ENCODE assay signal across 24 mouse cellular contexts in genomic region chr19:58758871-58759270, GRCm38 (mm10). TPM values are rescaled to one million over a fixed set of nuclear protein-coding genes. Genes with fewer than 3 reads are reported as not detected.
A peak's percentile ranks its signal among the peaks of the same experiment; 100 is the strongest.
DNase-seq lines count a peak whose midpoint lies in the region; ATAC-seq and TF ChIP-seq lines count a peak whose summit lies in the region.
"Had no signal": no experiment of that assay in that cellular context is flagged by ENCODE, and none has a peak within 500 bp of the region (broad histone marks: within the 10 kb centered on the region; RNA-seq: fewer than 3 reads in every experiment).

No protein-coding gene starts in this region.

- peaks cover 12% of the 10 kb centered on the region; the same call in 1 of the 2 replicates for H3K4me1 ChIP-seq in intestine, embryonic 16.5 days (ENCODE audit: control insufficient read depth, insufficient read depth, low read length)
- peaks cover 13% of the 10 kb centered on the region; the same call in 1 of the 2 replicates for H3K4me1 ChIP-seq in small intestine, adult 2 months (ENCODE audit: control insufficient read depth, insufficient read depth, insufficient read length, low read length)
- H3K4me1 ChIP-seq in stomach, postnatal 0 days (replicated peaks; ENCODE audit: control insufficient read depth, insufficient read depth), result no peaks in the 10 kb centered on the region; the same call in 1 of the 2 replicates
- H3K4me1 ChIP-seq: hindbrain, embryonic 12.5 days had no signal

- DNase-seq in cerebellum, postnatal 10 days, result peak; percentile 41 to 44
- DNase-seq in cerebellum, adult 11 months, result no peak
- DNase-seq in stomach, postnatal 0 days (ENCODE audit: low spot score), result peak; percentile 41
- DNase-seq in lung, postnatal 14 days, result no peak
- no peak for DNase-seq in lung, postnatal 10 days
- DNase-seq in right cerebral cortex, adult 18-20 months, result no peak
- DNase-seq: cerebellum, adult 11-12 months; cerebellum, adult 8-10 months; gastrocnemius, postnatal 10 days; gastrocnemius, postnatal 36 days had no signal

- TF ChIP-seq EP300 in stomach, postnatal 0 days (optimal IDR thresholded peaks at IDR 0.05), result no peak

- peak; percentile 61 for ATAC-seq in intestine, embryonic 16.5 days
- ATAC-seq in stomach, postnatal 0 days (ENCODE audit: low FRiP score, low TSS enrichment), result peak; percentile 52
- ATAC-seq: forebrain, embryonic 13.5 days; forebrain, embryonic 16.5 days; Patski had no signal

- peak overlapping the region; percentile 66 for H3K27ac ChIP-seq in intestine, embryonic 16.5 days (ENCODE audit: low read length)
- peak overlapping the region; percentile 96 for H3K27ac ChIP-seq in small intestine, adult 2 months (ENCODE audit: insufficient read depth, low read depth, low read length)
- peak overlapping the region; percentile 63; the same call in 1 of the 2 replicates for H3K27ac ChIP-seq in stomach, postnatal 0 days (replicated peaks)
- H3K27ac ChIP-seq: forebrain, embryonic 10.5 days; forebrain, embryonic 13.5 days; hindbrain, embryonic 12.5 days; hindbrain, embryonic 15.5 days had no signal

- no peak for TF ChIP-seq CTCF in small intestine, adult 2 months (IDR thresholded peaks at IDR 0.05; ENCODE audit: extremely low read depth, insufficient read length, insufficient replicate concordance, low read depth, low read length)
- no peak for TF ChIP-seq CTCF in stomach, postnatal 0 days (IDR thresholded peaks at IDR 0.05; ENCODE audit: low read depth)

- H3K9ac ChIP-seq in intestine, embryonic 16.5 days (ENCODE audit: low read depth, low read length), result no peak overlapping the region
- no peak overlapping the region for H3K9ac ChIP-seq in stomach, postnatal 0 days (ENCODE audit: low read length)
- H3K9ac ChIP-seq: forebrain, embryonic 13.5 days; hindbrain, embryonic 12.5 days; hindbrain, embryonic 15.5 days had no signal

- WGBS in intestine, embryonic 16.5 days, result 55% methylated on average over 4 of the region's 4 CpGs
- 19% methylated on average over 4 of the region's 4 CpGs for whole genome bisulfite sequencing in small intestine, adult 2 months
- 51% methylated on average over 4 of the region's 4 CpGs for WGBS in stomach, postnatal 0 days

- H3K9me3 ChIP-seq in intestine, embryonic 16.5 days (ENCODE audit: control insufficient read depth, low read length), result peaks cover 4% of the 10 kb centered on the region; the same call in 1 of the 2 replicates
- H3K9me3 ChIP-seq in stomach, postnatal 0 days (ENCODE audit: control insufficient read depth, low read length), result no peaks in the 10 kb centered on the region
- H3K9me3 ChIP-seq: hindbrain, embryonic 12.5 days; hindbrain, embryonic 15.5 days had no signal

- H3K36me3 ChIP-seq in intestine, embryonic 16.5 days (ENCODE audit: control insufficient read depth, insufficient read depth, low read length), result no peaks in the 10 kb centered on the region
- no peaks in the 10 kb centered on the region for H3K36me3 ChIP-seq in small intestine, adult 2 months (ENCODE audit: control insufficient read depth, insufficient read depth, low read length)
- no peaks in the 10 kb centered on the region for H3K36me3 ChIP-seq in stomach, postnatal 0 days (ENCODE audit: control insufficient read depth, insufficient read depth, low read length)
- H3K36me3 ChIP-seq: forebrain, embryonic 10.5 days; hindbrain, embryonic 12.5 days; hindbrain, embryonic 15.5 days had no signal

- H3K4me2 ChIP-seq in intestine, embryonic 16.5 days (ENCODE audit: low read depth, low read length), result no peak overlapping the region
- no peak overlapping the region for H3K4me2 ChIP-seq in stomach, postnatal 0 days (replicated peaks; ENCODE audit: low read depth)
- H3K4me2 ChIP-seq: forebrain, embryonic 13.5 days; heart, embryonic 11.5 days; hindbrain, embryonic 12.5 days; hindbrain, embryonic 15.5 days had no signal

- H3K27me3 ChIP-seq in intestine, embryonic 16.5 days (replicated peaks; ENCODE audit: control insufficient read depth, insufficient read depth, low read length), result no peaks in the 10 kb centered on the region
- H3K27me3 ChIP-seq in small intestine, adult 2 months (ENCODE audit: control insufficient read depth, insufficient read depth, low read length), result no peaks in the 10 kb centered on the region
- no peaks in the 10 kb centered on the region for H3K27me3 ChIP-seq in stomach, postnatal 0 days (ENCODE audit: control insufficient read depth, insufficient read depth, low read length)
- H3K27me3 ChIP-seq: forebrain, embryonic 13.5 days had no signal

- TF ChIP-seq POLR2A in small intestine, adult 2 months (IDR thresholded peaks at IDR 0.05; ENCODE audit: low read depth, low read length), result no peak

- H3K4me3 ChIP-seq in intestine, embryonic 16.5 days (ENCODE audit: low read length), result no peak overlapping the region
- H3K4me3 ChIP-seq in small intestine, adult 2 months (ENCODE audit: low read depth, low read length), result no peak overlapping the region
- no peak overlapping the region for H3K4me3 ChIP-seq in stomach, postnatal 0 days (ENCODE audit: low read depth, low read length)
- H3K4me3 ChIP-seq: forebrain, embryonic 10.5 days; forebrain, embryonic 13.5 days; hindbrain, embryonic 12.5 days; hindbrain, embryonic 15.5 days had no signal

RNA-seq across cellular contexts. Expression of gene Pnliprp2, which starts 0.6 kb away (rescaled TPM):
- polyA plus RNA-seq in intestine, embryonic 16.5 days (2015; fragmentation: Nextera tagmentation; extraction: Ambion mirVana), result 13.6 and 25.5 TPM in 2 replicates
- 81.3 and 223 TPM in 2 replicates for polyA plus RNA-seq in small intestine, adult 2 months (2012; rRNA removed)
- polyA plus RNA-seq in stomach, postnatal 0 days (2015; fragmentation: Nextera tagmentation; extraction: Ambion mirVana), result 3.9 and 4.2 TPM in 2 replicates
- polyA plus RNA-seq: adrenal gland, adult 2 months; embryonic facial prominence, embryonic 11.5 days; embryonic facial prominence, embryonic 14.5 days; heart, embryonic 14.5 days; heart, postnatal 0 days; hindbrain, embryonic 12.5 days; hindbrain, embryonic 15.5 days; Patski had no signal

RNA-seq across cellular contexts. Expression of gene Pnliprp1, which starts 30.2 kb away (rescaled TPM):
- polyA plus RNA-seq in intestine, embryonic 16.5 days (2015; fragmentation: Nextera tagmentation; extraction: Ambion mirVana), result 2,358 and 2,787 TPM in 2 replicates
- polyA plus RNA-seq in small intestine, adult 2 months (2012; rRNA removed), result 3.3 and 1,368 TPM in 2 replicates
- 10.3 and 11.8 TPM in 2 replicates for polyA plus RNA-seq in stomach, postnatal 0 days (2015; fragmentation: Nextera tagmentation; extraction: Ambion mirVana)
- polyA plus RNA-seq: adrenal gland, adult 2 months; embryonic facial prominence, embryonic 11.5 days; embryonic facial prominence, embryonic 14.5 days; forebrain, embryonic 10.5 days; hindbrain, embryonic 12.5 days; Patski had no signal

RNA-seq across cellular contexts. Expression of gene 1700019N19Rik, which starts 35.4 kb away (rescaled TPM):
- polyA plus RNA-seq in intestine, embryonic 16.5 days (2015; fragmentation: Nextera tagmentation; extraction: Ambion mirVana), result not detected in 2 replicates
- polyA plus RNA-seq in small intestine, adult 2 months (2012; rRNA removed), result not detected in 2 replicates
- 0.10 TPM in 1 of 2 replicates, not detected in the other for polyA plus RNA-seq in stomach, postnatal 0 days (2015; fragmentation: Nextera tagmentation; extraction: Ambion mirVana)
- polyA plus RNA-seq: adrenal gland, adult 2 months; embryonic facial prominence, embryonic 11.5 days; embryonic facial prominence, embryonic 14.5 days; forebrain, embryonic 10.5 days; forebrain, embryonic 13.5 days; forebrain, embryonic 16.5 days; heart, embryonic 11.5 days; heart, embryonic 14.5 days; heart, postnatal 0 days; hindbrain, embryonic 12.5 days; hindbrain, embryonic 15.5 days; Patski had no signal

Comparison
In these comparisons a context has a peak if more than half of its experiments do, and no peak if none do; other contexts are left out.
1. DNase-seq: peak in cerebellum, postnatal 10 days (2 of 2) and stomach, postnatal 0 days (single experiment); none in cerebellum, adult 11 months (single experiment), lung, postnatal 14 days (single experiment), lung, postnatal 10 days (single experiment) and right cerebral cortex, adult 18-20 months (single experiment).
2. Peak in every context shown above with its lines, with median percentiles within 50 percentile points of each other: H3K27ac ChIP-seq.